Mouse (Mus musculus): ENCODE data around the gene Zfp704. TPM values are rescaled to one million over a fixed set of nuclear protein-coding genes. Genes with fewer than 3 reads are reported as not detected.

Zfp704 gene
- polyA plus RNA-seq, 1 experiment: 0.08 TPM

GRCm38 (mm10) chr3:9530097-9530780 lies 79.6 kb downstream of the Zfp704 start:
- no peaks in the 10 kb centered on the region for H3K9me3 ChIP-seq (ENCODE audit: control insufficient read depth, low read length)
- no peaks in the 10 kb centered on the region for H3K36me3 ChIP-seq (ENCODE audit: control insufficient read depth)
- no peak overlapping the region for H3K4me3 ChIP-seq (replicated peaks)
- TF ChIP-seq TAL1 (IDR thresholded peaks at IDR 0.05; ENCODE audit: low read length): no peak
- no peaks in the 10 kb centered on the region for H3K27me3 ChIP-seq (ENCODE audit: control insufficient read depth)
- H3K4me1 ChIP-seq (ENCODE audit: control insufficient read depth): peaks cover under 1% of the 10 kb centered on the region; the same call in 1 of the 2 replicates

- no peaks in the 10 kb centered on the region for H3K27me3 ChIP-seq (ENCODE audit: control insufficient read depth)
- TF ChIP-seq TAL1 (IDR thresholded peaks at IDR 0.05; ENCODE audit: low read length) (no peak), GATA1 (IDR thresholded peaks at IDR 0.05; ENCODE audit: low read length) (no peak)
- H3K36me3 ChIP-seq (ENCODE audit: control insufficient read depth): no peaks in the 10 kb centered on the region
- no peaks in the 10 kb centered on the region; the same call in 1 of the 2 replicates for H3K4me1 ChIP-seq (ENCODE audit: control insufficient read depth)
- H3K4me3 ChIP-seq (replicated peaks): no peak overlapping the region
- H3K9me3 ChIP-seq (ENCODE audit: control insufficient read depth, low read length): no peaks in the 10 kb centered on the region
Measured at GRCm38 (mm10) chr3:9524429-9524828, 85.5 kb downstream of the Zfp704 start.

GRCm38 (mm10) chr3:9523081-9523932 lies 86.6 kb downstream of the Zfp704 start:
- Histone ChIP-seq H3K36me3 (ENCODE audit: control insufficient read depth) (no peaks in the 10 kb centered on the region), H3K9me3 (ENCODE audit: control insufficient read depth, low read length) (no peaks in the 10 kb centered on the region)
- TF ChIP-seq GATA1 (IDR thresholded peaks at IDR 0.05; ENCODE audit: low read length) (no peak), TAL1 (IDR thresholded peaks at IDR 0.05; ENCODE audit: low read length) (no peak)

GRCm38 (mm10) chr3:9522009-9522408 lies 87.9 kb downstream of the Zfp704 start:
- H3K4me3 ChIP-seq (replicated peaks): no peak overlapping the region
- TF ChIP-seq TAL1 (IDR thresholded peaks at IDR 0.05; ENCODE audit: low read length) (no peak), GATA1 (IDR thresholded peaks at IDR 0.05; ENCODE audit: low read length) (no peak)
- H3K4me1 ChIP-seq (ENCODE audit: control insufficient read depth): peaks cover 6% of the 10 kb centered on the region
- no peaks in the 10 kb centered on the region for H3K36me3 ChIP-seq (ENCODE audit: control insufficient read depth)
- H3K27me3 ChIP-seq (ENCODE audit: control insufficient read depth): no peaks in the 10 kb centered on the region
- no peaks in the 10 kb centered on the region for H3K9me3 ChIP-seq (ENCODE audit: control insufficient read depth, low read length)

More at GRCm38 (mm10) chr3:9523081-9523932, 86.6 kb downstream of the Zfp704 start:
- Histone ChIP-seq H3K4me3 (replicated peaks) (no peak overlapping the region), H3K4me1 (ENCODE audit: control insufficient read depth) (peaks cover 6% of the 10 kb centered on the region), H3K27me3 (ENCODE audit: control insufficient read depth) (no peaks in the 10 kb centered on the region)

- no peaks in the 10 kb centered on the region for H3K36me3 ChIP-seq (ENCODE audit: control insufficient read depth)
- no peaks in the 10 kb centered on the region for H3K27me3 ChIP-seq (ENCODE audit: control insufficient read depth)
- TF ChIP-seq GATA1 (IDR thresholded peaks at IDR 0.05; ENCODE audit: low read length): no peak
- no peak for TF ChIP-seq TAL1 (IDR thresholded peaks at IDR 0.05; ENCODE audit: low read length)
- H3K4me1 ChIP-seq (ENCODE audit: control insufficient read depth): peaks cover 6% of the 10 kb centered on the region
- no peak overlapping the region for H3K4me3 ChIP-seq (replicated peaks)
- no peaks in the 10 kb centered on the region for H3K9me3 ChIP-seq (ENCODE audit: control insufficient read depth, low read length)
Measured at GRCm38 (mm10) chr3:9520728-9521054, 89.2 kb downstream of the Zfp704 start.

GRCm38 (mm10) chr3:9520051-9520727 lies 89.7 kb downstream of the Zfp704 start:
- Histone ChIP-seq H3K4me1 (ENCODE audit: control insufficient read depth) (peaks cover 9% of the 10 kb centered on the region), H3K36me3 (ENCODE audit: control insufficient read depth) (no peaks in the 10 kb centered on the region)
- no peak for TF ChIP-seq TAL1 (IDR thresholded peaks at IDR 0.05; ENCODE audit: low read length)
- TF ChIP-seq GATA1 (IDR thresholded peaks at IDR 0.05; ENCODE audit: low read length): no peak

GRCm38 (mm10) chr3:9519491-9519890 lies 90.4 kb downstream of the Zfp704 start:
- Histone ChIP-seq H3K9me3 (ENCODE audit: control insufficient read depth, low read length) (no peaks in the 10 kb centered on the region), H3K4me1 (ENCODE audit: control insufficient read depth) (peaks cover 9% of the 10 kb centered on the region)
- TF ChIP-seq GATA1 (IDR thresholded peaks at IDR 0.05; ENCODE audit: low read length) (no peak), TAL1 (IDR thresholded peaks at IDR 0.05; ENCODE audit: low read length) (no peak)

More at GRCm38 (mm10) chr3:9520051-9520727, 89.7 kb downstream of the Zfp704 start:
- H3K4me3 ChIP-seq (replicated peaks): no peak overlapping the region
- no peaks in the 10 kb centered on the region for H3K27me3 ChIP-seq (ENCODE audit: control insufficient read depth)
- no peaks in the 10 kb centered on the region for H3K9me3 ChIP-seq (ENCODE audit: control insufficient read depth, low read length)

GRCm38 (mm10) chr3:9518936-9519335 lies 90.9 kb downstream of the Zfp704 start:
- H3K4me3 ChIP-seq (replicated peaks): no peak overlapping the region
- H3K36me3 ChIP-seq (ENCODE audit: control insufficient read depth): no peaks in the 10 kb centered on the region
- H3K9me3 ChIP-seq (ENCODE audit: control insufficient read depth, low read length): no peaks in the 10 kb centered on the region
- TF ChIP-seq TAL1 (IDR thresholded peaks at IDR 0.05; ENCODE audit: low read length) (no peak), GATA1 (IDR thresholded peaks at IDR 0.05; ENCODE audit: low read length) (no peak)
- no peaks in the 10 kb centered on the region for H3K27me3 ChIP-seq (ENCODE audit: control insufficient read depth)
- peaks cover 9% of the 10 kb centered on the region for H3K4me1 ChIP-seq (ENCODE audit: control insufficient read depth)

More at GRCm38 (mm10) chr3:9519491-9519890, 90.4 kb downstream of the Zfp704 start:
- Histone ChIP-seq H3K27me3 (ENCODE audit: control insufficient read depth) (no peaks in the 10 kb centered on the region), H3K36me3 (ENCODE audit: control insufficient read depth) (no peaks in the 10 kb centered on the region), H3K4me3 (replicated peaks) (no peak overlapping the region)
